Mouse (Mus musculus) forebrain, embryonic 11.5 days (tissue): ENCODE data around the gene Tmem145. TPM values are rescaled to one million over a fixed set of nuclear protein-coding genes. Genes with fewer than 3 reads are reported as not detected.

Source experiments
- ATAC-seq: fragments of 200-750 bp; cut with Nextera tagmentation; replicated peaks from 2 replicates; pipeline ENCODE4 v1.8.0; 2017; ENCODE audit warnings: moderate TSS enrichment; ENCODE audit not compliant: low FRiP score
- DNase-seq: peaks from one replicate; pipeline ENCODE4 v3.0.0-alpha.2; 2017; ENCODE audit warnings: low spot score
- H3K27ac ChIP-seq: fragments of 300-500 bp; sonication (generic); 2 replicates; pipeline ENCODE4 v1.5.1; 2014; ENCODE audit warnings: low read depth, low read length
- H3K27me3 ChIP-seq: fragments of 300-500 bp; sonication (generic); 2 replicates; pipeline ENCODE4 v1.6.1; 2014; ENCODE audit warnings: mild to moderate bottlenecking, low read length, mixed read lengths; ENCODE audit not compliant: control insufficient read depth, insufficient read depth
- H3K36me3 ChIP-seq: fragments of 300-500 bp; sonication (generic); 2 replicates; pipeline ENCODE4 v1.6.1; 2014; ENCODE audit warnings: mild to moderate bottlenecking, low read length, moderate library complexity, mixed read lengths; ENCODE audit not compliant: control insufficient read depth, insufficient read depth
- H3K4me1 ChIP-seq: fragments of 300-500 bp; sonication (generic); replicated peaks from 2 replicates; pipeline ENCODE4 v1.6.1; 2014; ENCODE audit warnings: low read length, mixed read lengths; ENCODE audit not compliant: control insufficient read depth, insufficient read depth
- H3K4me2 ChIP-seq: fragments of 300-500 bp; sonication (generic); 2 replicates; pipeline ENCODE4 v1.6.1; 2014; ENCODE audit warnings: low read depth, mild to moderate bottlenecking, low read length, moderate library complexity, mixed read lengths; ENCODE audit not compliant: severe bottlenecking
- H3K4me3 ChIP-seq: fragments of 300-500 bp; sonication (generic); 2 replicates; pipeline ENCODE4 v1.5.1; 2014; ENCODE audit warnings: low read depth, low read length
- H3K9ac ChIP-seq: fragments of 300-500 bp; sonication (generic); 2 replicates; pipeline ENCODE4 v1.6.1; 2014; ENCODE audit warnings: low read length
- H3K9me3 ChIP-seq: fragments of 300-500 bp; sonication (generic); 2 replicates; pipeline ENCODE4 v1.6.1; 2016; ENCODE audit warnings: low read length, mixed read lengths; ENCODE audit not compliant: control insufficient read depth
- WGBS: fragments of 180-500 bp; shearing (Covaris S2); extraction: QIAGEN DNeasy Blood & Tissue Kit; methylation state at CpG from one replicate; pipeline ENCODE4 v1.1.7; 2014; 5-methylcytosine and 5-hydroxymethylcytosine counted together
- polyA plus RNA-seq: library from polyadenylated mRNA; unstranded; fragments of >200 nt; fragmentation: Nextera tagmentation; extraction: Ambion mirVana; gene quantifications from 2 replicates; pipeline ENCODE4 v1.2.1, GENCODE M21; 2014

The Tmem145 gene
- polyA plus RNA-seq, 1 experiment from 2014 or later: 6.7 TPM

DNA sequence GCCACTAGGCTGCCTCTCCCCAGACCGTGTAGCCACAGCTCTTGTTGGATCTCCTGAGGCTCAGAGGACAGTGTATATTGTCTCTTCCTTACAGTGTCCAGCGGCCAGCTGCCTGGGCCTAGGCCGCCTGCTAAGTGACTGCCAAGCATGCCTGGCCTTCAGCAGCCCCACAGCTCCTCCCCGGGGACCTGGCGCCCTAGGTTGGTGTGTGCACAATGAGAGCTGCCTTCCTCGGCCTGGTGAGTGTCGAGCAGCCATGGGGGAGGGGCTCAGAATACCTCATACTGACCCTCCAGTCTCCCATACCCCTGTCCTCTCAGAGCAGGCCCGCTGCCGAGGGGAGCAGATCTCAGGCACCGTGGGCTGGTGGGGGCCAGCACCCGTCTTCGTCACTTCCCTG, 28.6 kb downstream of the Tmem145 start:
- H3K4me1 ChIP-seq: no peaks in the 10 kb centered on the region
- no peaks in the 10 kb centered on the region for H3K27me3 ChIP-seq
- 79% methylated on average over 12 of the region's 12 CpGs for WGBS
- H3K4me3 ChIP-seq: no peak overlapping the region
- H3K9ac ChIP-seq: no peak overlapping the region
- H3K9me3 ChIP-seq: no peaks in the 10 kb centered on the region
- no peak for DNase-seq
- no peak overlapping the region for H3K4me2 ChIP-seq
- no peaks in the 10 kb centered on the region; the same call in 1 of the 2 replicates for H3K36me3 ChIP-seq
- no peak overlapping the region for H3K27ac ChIP-seq
- ATAC-seq: no peak

DNA sequence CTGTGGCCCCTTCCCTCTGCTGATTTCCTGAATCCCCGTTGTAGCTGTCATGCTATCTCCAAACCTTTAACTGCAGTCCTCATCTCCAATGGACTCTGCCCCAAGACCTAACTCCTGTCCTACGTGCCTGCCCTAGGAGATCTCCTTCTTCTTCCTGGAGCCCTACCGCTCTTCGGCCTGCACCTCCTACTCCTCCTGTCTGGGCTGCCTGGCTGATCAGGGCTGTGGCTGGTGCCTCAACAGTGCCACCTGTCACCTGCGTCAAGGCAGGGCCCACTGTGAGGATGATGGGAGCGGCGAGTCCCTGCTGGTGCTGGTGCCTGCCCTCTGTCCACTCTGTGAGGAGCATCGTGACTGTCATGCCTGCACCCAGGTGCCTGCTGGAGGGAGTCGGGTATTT, 33.4 kb downstream of the Tmem145 start:
- DNase-seq (no peak), ATAC-seq (no peak)
- H3K9ac ChIP-seq: no peak overlapping the region
- no peaks in the 10 kb centered on the region for H3K4me1 ChIP-seq
- no peak overlapping the region for H3K4me3 ChIP-seq
- no peaks in the 10 kb centered on the region for H3K9me3 ChIP-seq
- H3K27me3 ChIP-seq: no peaks in the 10 kb centered on the region
- H3K27ac ChIP-seq: no peak overlapping the region
- no peaks in the 10 kb centered on the region; the same call in 1 of the 2 replicates for H3K36me3 ChIP-seq
- WGBS: 89% methylated on average over 9 of the region's 9 CpGs
- no peak overlapping the region for H3K4me2 ChIP-seq

DNA sequence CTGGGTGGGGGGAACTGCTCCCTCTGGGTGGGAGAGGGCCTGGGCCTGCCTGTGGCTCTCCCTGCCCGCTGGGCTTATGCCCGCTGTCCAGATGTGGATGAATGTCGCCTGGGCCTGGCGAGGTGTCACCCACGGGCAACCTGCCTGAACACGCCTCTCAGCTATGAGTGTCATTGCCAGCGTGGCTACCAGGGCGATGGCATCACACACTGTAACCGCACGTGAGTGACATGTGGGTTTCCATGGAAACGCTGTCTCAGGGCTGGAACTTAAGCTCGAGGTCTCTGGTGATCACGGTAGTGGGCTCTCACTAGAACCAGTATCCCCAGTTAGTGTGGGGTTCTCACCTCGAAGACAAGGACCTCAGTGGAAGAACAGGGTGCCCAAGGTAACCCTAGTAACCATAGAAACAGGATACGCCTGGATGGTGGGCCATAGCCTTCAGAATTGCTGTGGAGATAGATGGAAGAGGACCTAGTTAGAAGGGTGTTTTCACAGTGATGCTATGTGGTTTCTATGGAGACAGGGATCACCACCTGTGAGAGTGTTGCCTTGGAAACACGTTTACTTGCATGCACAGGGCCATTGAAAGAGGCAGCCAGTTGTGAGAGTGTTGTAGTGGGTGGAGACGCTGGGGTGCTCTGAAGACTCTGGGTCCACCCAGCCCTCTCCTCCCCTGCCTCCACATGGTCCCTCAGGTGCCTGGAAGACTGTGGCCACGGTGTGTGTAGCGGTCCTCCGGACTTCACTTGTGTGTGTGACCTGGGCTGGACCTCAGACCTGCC, 35.3 kb downstream of the Tmem145 start:
- no peak overlapping the region for H3K9ac ChIP-seq
- H3K9me3 ChIP-seq: no peaks in the 10 kb centered on the region
- no peaks in the 10 kb centered on the region for H3K27me3 ChIP-seq
- DNase-seq (no peak), ATAC-seq (no peak)
- 84% methylated on average over 20 of the region's 20 CpGs for WGBS
- no peaks in the 10 kb centered on the region; the same call in none of the 2 replicates for H3K36me3 ChIP-seq
- H3K27ac ChIP-seq: no peak overlapping the region
- no peak overlapping the region for H3K4me3 ChIP-seq
- H3K4me2 ChIP-seq: no peak overlapping the region
- no peaks in the 10 kb centered on the region for H3K4me1 ChIP-seq

DNA sequence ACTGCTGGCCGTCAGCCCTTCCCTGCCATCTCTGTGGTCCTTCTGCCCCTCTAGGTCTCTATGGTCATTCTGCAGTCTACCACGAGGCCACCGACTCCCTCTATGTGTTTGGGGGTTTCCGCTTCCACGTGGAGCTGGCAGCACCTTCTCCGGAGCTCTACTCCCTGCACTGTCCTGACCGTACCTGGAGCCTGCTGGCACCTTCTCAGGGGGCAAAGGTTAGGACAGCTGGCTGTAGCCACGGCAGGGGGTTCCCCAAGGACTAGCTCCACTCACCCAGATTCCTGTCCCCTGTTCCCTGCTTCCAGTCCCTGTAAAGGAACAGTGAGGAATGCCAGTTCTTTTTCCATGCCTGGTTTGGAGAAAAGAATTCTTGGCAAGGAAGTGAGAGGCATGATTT, 43.0 kb downstream of the Tmem145 start:
- WGBS: 93% methylated on average over 8 of the region's 8 CpGs
- Histone ChIP-seq H3K9me3 (no peaks in the 10 kb centered on the region; the same call in 1 of the 2 replicates), H3K27ac (no peak overlapping the region), H3K27me3 (no peaks in the 10 kb centered on the region), H3K4me1 (no peaks in the 10 kb centered on the region), H3K4me3 (no peak overlapping the region), H3K4me2 (no peak overlapping the region), H3K36me3 (peaks cover 14% of the 10 kb centered on the region; the same call in 1 of the 2 replicates), H3K9ac (no peak overlapping the region)
- ATAC-seq (no peak), DNase-seq (no peak)

DNA sequence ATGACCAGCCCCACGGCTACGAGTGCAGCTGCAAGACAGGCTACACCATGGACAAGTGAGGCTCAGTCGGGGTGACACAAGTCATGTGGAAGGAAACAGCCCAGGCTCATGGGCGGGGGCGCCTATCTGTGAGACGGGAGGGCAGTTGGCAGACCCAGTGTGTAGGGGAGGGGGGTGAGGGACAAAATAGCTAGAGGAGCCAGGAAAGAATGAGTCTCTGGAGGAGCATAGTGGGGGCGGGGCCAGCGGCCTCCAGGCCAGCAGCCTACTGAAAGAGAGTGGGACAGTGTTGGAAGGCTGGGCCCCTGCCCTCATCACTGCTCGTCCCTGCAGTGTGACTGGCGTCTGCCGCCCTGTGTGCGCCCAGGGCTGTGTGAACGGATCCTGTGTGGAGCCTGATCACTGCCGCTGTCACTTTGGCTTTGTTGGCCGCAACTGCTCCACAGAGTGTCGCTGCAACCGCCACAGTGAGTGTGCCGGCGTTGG, 52.9 kb downstream of the Tmem145 start:
- DNase-seq (no peak), ATAC-seq (0 out of 2 replicates have a peak, but pooled peaks have one; percentile 63)
- no peaks in the 10 kb centered on the region for H3K27me3 ChIP-seq
- H3K9me3 ChIP-seq: no peaks in the 10 kb centered on the region
- no peaks in the 10 kb centered on the region for H3K4me1 ChIP-seq
- H3K4me3 ChIP-seq: no peak overlapping the region
- no peak overlapping the region for H3K27ac ChIP-seq
- H3K36me3 ChIP-seq: no peaks in the 10 kb centered on the region; the same call in 1 of the 2 replicates
- 71% methylated on average over 19 of the region's 19 CpGs for WGBS
- no peak overlapping the region for H3K9ac ChIP-seq
- H3K4me2 ChIP-seq: no peak overlapping the region

DNA sequence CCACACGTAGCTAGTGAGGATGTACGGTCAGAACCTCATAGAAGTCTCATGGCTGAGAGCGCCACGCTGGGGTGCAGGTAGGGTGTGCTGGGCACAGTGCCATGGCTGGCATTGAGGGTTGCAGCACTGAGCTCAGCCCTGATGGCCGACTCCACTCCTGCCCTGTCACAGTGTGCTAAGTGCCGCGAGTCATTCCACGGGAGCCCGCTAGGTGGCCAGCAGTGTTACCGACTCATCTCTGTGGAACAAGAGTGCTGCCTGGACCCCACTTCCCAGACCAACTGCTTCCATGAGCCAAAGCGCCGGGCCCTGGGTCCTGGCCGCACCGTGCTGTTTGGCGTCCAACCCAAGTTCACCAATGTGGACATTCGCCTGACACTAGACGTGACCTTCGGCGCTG, 57.2 kb downstream of the Tmem145 start:
- ATAC-seq (no peak), DNase-seq (peak; percentile 57)
- H3K4me3 ChIP-seq: no peak overlapping the region
- no peak overlapping the region for H3K27ac ChIP-seq
- 85% methylated on average over 19 of the region's 19 CpGs for WGBS
- peaks cover 3% of the 10 kb centered on the region; the same call in 1 of the 2 replicates for H3K36me3 ChIP-seq
- no peak overlapping the region for H3K9ac ChIP-seq
- peaks cover 17% of the 10 kb centered on the region for H3K27me3 ChIP-seq
- peaks cover 2% of the 10 kb centered on the region; the same call in 1 of the 2 replicates for H3K4me1 ChIP-seq
- no peaks in the 10 kb centered on the region for H3K9me3 ChIP-seq
- H3K4me2 ChIP-seq: no peak overlapping the region

DNA sequence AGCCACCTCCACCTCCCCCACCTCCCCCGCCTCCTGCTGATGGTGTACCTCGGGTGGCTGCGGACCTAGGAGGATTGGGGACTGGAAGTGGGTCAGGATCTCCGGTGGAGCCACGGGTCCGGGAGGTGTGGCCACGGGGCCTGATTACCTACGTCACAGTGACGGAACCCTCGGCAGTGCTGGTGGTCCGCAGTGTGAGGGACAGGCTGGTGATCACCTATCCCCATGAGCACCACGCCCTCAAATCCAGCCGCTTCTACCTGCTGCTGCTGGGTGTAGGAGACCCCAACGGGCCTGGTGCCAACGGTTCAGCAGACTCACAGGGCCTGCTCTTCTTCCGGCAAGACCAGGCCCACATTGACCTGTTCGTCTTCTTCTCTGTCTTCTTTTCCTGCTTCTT, 57.7 kb downstream of the Tmem145 start:
- 94% methylated on average over 17 of the region's 17 CpGs for WGBS
- Histone ChIP-seq H3K9me3 (no peaks in the 10 kb centered on the region), H3K9ac (no peak overlapping the region), H3K27me3 (peaks cover 22% of the 10 kb centered on the region), H3K4me1 (peaks cover 2% of the 10 kb centered on the region; the same call in 1 of the 2 replicates), H3K4me2 (no peak overlapping the region), H3K27ac (no peak overlapping the region), H3K36me3 (peaks cover 3% of the 10 kb centered on the region; the same call in 1 of the 2 replicates), H3K4me3 (no peak overlapping the region)
- DNase-seq: no peak
- ATAC-seq: no peak
